Mouse (Mus musculus): Measurements from ENCODE around the gene Tmem215.
A peak's percentile ranks its signal among the peaks of the same experiment; 100 is the strongest.

Gene Tmem215

DNA sequence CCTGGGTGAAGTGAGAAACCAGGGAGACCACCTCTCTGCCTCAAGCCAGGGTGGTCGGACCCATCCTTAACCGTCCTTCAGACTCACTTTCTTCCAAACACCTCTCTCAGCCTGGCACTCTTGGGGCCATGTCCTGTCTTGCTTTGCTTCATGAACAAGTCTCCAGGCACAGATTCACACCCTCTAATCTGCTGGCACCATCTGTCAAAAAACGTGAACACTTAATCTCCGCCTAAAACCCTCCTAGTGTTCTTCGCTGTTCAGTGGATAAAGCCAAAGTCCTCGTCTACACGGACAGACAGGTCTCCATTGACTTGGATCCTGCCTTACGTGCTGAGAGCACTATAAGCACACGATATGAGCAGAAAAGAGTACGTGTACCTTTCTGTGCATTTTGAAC is at the start of gene Tmem215:
Gene Tmem215, plus strand, starts transcription at position 301 of the 400 bp plus-strand sequence.
- DNase-seq: no peak

DNA sequence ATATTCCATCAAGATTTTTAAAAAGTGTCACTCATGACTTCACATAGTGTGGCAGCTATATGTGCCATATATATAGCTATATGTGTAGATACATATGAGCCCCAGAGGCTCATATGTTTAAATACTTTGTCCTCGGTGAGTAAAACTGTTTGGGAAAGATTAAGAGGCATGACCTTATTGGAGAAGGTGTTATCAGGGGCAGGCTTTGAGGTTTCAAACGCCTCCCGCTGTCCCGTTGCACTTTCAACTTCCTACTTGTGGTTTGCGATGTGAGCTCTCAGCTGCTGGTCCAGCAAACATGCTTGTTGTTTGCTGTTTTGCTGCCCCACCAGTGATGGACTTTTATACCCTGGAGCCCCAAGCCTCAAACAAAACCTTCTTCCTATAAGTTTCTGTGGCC is 40.1 kb upstream of the Tmem215 start:
- DNase-seq: no peak

DNA sequence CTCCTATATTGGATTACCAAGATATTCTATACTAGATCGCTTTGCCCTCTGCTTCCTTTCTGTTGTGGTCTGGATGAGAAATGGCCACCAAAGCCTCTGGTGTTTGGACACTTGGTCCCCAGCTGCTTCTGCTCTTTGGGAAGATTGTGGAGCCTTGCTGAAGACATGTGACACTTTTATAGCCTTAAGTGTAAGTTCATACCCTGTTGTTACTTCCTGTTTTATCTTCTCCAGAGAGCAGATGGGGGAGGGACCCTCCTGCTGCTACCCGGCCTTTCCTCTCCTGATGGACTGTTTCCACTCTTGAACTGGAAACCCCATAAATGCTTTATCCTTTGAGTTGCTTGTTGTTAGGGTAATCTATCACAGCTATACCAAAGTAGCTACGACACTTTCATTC is 38.6 kb upstream of the Tmem215 start:
- DNase-seq: no peak

- DNase-seq: no peak
Measured at GRCm38 (mm10) chr4:40434388-40434787, 37.6 kb upstream of the Tmem215 start.

DNA sequence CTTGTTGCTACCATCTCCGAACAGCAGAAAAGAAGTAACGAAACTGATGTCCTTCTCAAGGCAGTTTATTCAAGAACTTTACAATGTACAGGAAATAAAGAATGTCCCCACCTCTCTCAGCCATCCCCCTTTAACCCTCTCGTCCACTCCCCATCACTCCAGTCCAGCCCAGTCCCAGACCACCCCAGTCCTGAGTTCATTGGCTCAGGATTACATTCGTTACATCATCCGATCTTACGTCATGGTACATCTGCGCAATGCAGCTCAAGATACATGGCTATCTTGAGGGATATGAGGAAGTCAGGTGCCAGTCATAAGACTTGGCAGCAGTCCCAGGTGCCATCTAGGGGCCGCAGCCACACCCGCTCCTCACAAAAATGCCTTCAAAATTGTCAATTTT is 28.4 kb upstream of the Tmem215 start:
- DNase-seq: no peak

DNA sequence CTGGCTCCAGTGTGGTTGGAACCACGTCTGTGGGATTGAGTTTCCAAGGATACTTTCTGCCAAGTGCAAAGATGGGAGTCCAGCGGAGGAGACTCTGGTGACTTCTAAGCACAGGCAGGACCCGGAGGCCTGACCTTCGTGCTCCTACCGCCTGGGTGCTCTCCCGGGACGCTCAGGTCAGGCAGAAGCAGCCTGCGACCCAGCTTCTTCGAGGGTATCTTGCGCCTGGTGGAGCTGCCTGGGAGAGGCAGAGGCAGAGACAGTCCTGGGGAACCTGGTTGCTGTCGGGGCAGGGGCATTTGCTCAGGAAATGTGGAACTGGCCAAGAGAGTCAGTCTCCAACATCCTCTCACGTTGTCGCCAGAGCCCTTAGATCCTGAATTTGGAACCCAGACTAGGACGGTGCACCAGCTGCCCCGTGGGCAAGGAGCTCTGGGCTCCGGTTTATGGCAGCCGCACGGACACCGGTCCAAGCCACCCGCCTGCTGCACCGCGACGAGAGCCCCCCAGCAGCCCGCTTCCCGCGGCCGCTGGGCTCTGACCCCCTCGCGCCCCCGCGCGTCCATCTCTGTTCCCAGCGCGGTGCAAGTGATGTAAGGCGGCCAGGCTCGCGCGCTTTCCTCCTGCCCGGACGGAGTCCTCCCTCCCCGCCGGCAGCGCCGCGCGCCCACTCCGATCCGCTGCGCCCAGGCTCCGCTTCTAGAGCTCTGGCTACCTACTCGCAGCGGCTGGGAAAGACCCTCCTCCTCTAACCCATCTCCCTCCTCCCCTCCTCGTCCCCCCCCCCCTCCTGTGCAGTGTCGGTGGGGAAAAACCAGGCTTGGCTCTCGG is 935 bp downstream of the Tmem215 start:
- peak; percentile 58 for DNase-seq

DNA sequence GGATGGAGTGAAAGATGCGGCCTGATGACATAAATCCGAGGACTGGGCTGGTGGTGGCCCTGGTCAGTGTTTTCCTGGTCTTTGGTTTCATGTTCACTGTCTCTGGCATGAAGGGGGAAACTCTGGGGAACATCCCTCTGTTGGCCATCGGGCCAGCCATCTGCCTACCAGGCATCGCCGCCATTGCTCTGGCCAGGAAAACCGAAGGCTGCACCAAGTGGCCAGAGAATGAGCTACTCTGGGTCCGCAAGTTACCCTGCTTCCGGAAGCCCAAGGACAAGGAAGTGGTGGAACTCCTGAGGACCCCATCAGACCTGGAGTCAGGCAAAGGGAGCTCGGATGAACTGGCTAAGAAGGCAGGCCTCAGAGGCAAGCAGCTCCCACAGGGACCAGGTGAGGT is 1.9 kb downstream of the Tmem215 start:
- no peak for DNase-seq

DNA sequence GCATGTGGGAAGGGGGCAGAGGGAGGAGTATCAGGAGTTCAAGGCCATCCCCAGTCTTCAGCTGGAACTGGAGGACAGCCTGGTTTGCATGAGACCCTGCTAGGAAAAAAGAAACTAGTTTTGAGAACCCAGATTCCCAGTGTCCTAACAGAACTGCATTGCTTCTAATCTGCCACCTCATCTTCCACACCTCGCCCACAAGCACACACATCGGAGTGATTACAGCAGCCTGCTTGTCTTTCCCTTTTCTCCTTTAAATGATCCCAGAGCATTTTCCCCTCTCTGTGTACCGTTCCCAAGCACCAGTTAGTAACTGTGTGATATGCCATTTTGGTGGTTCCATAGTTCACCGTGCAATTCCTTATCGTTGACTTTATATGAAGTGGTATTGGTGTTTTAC is 6.0 kb downstream of the Tmem215 start:
- DNase-seq: no peak

DNA sequence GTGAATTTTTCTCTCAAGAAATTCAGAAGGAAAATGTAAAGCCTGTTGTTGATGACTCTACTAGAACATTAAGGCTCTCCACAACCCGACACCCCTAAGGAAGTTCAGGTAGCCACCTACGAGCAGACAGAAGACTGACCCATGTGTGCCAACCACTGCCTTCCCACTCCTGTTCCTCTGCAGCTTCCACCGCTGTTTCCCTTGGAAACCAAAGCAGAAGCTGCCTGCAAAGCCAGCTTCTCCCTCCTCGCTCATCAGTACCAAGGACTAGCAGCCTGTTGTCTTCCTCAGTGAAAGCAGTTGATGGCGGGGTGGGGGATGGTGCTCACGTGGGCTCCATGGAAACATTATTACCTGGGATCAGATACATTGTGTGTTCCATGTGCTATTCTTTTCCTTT is 14.6 kb downstream of the Tmem215 start:
- peak; percentile 36 for DNase-seq

DNA sequence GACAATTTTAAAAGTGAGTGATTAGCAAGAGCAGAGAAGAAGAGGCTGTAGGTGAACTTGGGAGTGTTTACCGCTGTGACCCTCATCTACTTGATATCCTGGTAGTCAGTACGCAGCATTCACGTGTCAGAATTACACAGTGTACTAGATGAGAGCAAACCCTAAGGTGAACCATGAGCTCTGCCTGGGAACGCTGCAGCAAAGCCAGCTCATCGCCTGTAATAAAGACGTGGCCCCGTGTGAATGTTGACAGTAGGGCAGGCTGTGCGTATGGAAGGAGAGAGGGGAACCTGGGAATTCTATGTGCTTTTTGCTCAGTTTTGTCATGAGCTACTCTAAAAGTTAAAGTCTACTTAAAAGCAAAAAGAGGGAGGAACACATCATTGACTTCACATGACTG is 19.8 kb downstream of the Tmem215 start:
- DNase-seq: no peak

DNA sequence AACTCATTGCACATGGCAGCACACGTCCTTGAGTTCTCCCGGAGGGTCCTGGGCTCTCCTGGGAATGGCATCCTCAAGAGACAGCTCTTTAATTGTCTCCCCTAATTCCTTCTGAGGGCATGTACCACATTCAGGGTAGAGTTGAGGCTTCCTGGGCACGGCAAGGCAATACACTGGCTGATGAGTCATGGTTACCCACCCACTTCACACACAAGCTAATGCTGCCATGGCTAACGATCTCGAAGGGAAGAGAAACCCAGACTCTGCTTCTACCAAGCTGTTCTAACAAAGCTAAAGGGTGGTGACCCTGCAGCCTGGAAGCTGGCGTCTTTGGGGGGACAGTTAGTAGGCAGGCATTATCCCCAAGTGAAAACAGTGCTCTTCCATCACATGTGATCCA is 24.4 kb downstream of the Tmem215 start:
- DNase-seq: no peak

GRCm38 (mm10) chr4:40496828-40497227 is 24.8 kb downstream of the Tmem215 start:
- no peak for DNase-seq

DNA sequence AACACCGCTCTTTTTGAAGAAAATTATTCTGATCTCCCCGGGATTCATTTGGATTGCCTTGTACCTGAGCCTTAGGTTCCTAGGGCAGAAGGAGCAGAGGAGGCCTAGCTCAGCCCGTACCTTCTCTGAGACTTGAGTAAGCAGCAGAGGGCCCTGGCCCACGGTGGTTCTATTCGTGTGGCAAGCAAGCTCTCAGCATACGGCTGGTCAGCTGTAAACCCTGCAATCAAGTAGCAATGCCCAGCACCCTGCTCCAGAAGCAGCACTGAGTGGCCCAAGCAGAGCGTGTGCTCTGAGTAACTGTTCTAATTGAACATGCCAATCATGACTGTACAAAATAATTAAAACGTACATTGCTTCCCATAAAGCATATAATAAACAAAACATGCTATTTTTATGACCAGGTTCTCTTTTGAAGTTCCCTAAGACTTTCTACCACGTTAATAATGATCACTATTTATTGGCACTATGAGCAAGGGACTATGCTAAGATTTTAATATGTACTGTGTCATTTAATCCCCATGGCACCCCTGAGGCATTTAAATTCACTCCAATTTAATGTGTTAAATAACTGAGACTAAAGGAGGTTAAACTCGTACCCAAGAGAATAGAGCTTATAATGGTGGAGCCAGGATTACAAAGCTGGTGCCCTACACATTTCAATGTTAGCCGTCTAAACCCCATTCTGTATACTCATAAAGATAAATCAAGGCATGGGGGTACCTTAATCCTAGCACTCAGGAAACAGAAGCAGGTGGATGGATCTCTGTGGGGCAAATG is 28.0 kb downstream of the Tmem215 start:
- no peak for DNase-seq

GRCm38 (mm10) chr4:40502459-40502858 is 30.5 kb downstream of the Tmem215 start:
- DNase-seq: no peak

- DNase-seq: peak; percentile 42
Measured at GRCm38 (mm10) chr4:40509534-40509933, 37.6 kb downstream of the Tmem215 start.

- no peak for DNase-seq
Measured at GRCm38 (mm10) chr4:40513235-40513634, 41.3 kb downstream of the Tmem215 start.

GRCm38 (mm10) chr4:40518545-40519324 is 46.8 kb downstream of the Tmem215 start:
- DNase-seq: no peak

Data from right cerebral cortex, postnatal 25 days (tissue).